Mouse (Mus musculus) embryonic fibroblast, embryonic 13.5 days (primary cell): ENCODE data around the gene Atp6v0e. TPM values are rescaled to one million over a fixed set of nuclear protein-coding genes. Genes with fewer than 3 reads are reported as not detected.
A peak's percentile ranks its signal among the peaks of the same experiment; 100 is the strongest.

Experiments
- H3K27ac ChIP-seq: 2 replicates; pipeline ENCODE4 v1.5.1; 2012; ENCODE audit warnings: low read length, control low read depth, inconsistent platforms; ENCODE audit not compliant: insufficient read depth
- H3K4me1 ChIP-seq: 2 replicates; pipeline ENCODE4 v1.6.1; 2011; ENCODE audit warnings: low read length; ENCODE audit not compliant: control insufficient read depth, insufficient read depth
- H3K4me3 ChIP-seq: 2 replicates; pipeline ENCODE4 v1.5.1; 2011; ENCODE audit warnings: mild to moderate bottlenecking, control low read depth, low read length; ENCODE audit not compliant: insufficient read depth
- CTCF ChIP-seq: IDR thresholded peaks from 2 replicates; pipeline ENCODE4 v1.5.1; 2011; ENCODE audit warnings: mild to moderate bottlenecking, control low read depth, low read length, moderate library complexity, borderline replicate concordance; ENCODE audit not compliant: insufficient read depth
- POLR2A ChIP-seq: IDR thresholded peaks from 2 replicates; pipeline ENCODE4 v1.6.1; 2011; ENCODE audit warnings: low read depth, mild to moderate bottlenecking, control low read depth, low read length, moderate library complexity
- polyA plus RNA-seq: library from polyadenylated mRNA; stranded (reverse); fragments of >200 nt; gene quantifications from 2 replicates; pipeline ENCODE4 v1.2.4, GENCODE M21; 2011; ENCODE audit warnings: low read depth; ENCODE audit not compliant: missing spikeins, insufficient read length

Gene Atp6v0e
- polyA plus RNA-seq, 1 experiment, result 174 TPM

GRCm38 (mm10) chr17:26695193-26695592, 32.2 kb downstream of the Atp6v0e start:
- Histone ChIP-seq H3K27ac (no peak overlapping the region), H3K4me1 (no peaks in the 10 kb centered on the region; the same call in 1 of the 2 replicates), H3K4me3 (no peak overlapping the region)
- no peak for TF ChIP-seq POLR2A
- no peak for TF ChIP-seq CTCF

GRCm38 (mm10) chr17:26698846-26699245, 35.8 kb downstream of the Atp6v0e start:
- Histone ChIP-seq H3K4me1 (no peaks in the 10 kb centered on the region; the same call in 1 of the 2 replicates), H3K4me3 (no peak overlapping the region), H3K27ac (no peak overlapping the region)
- TF ChIP-seq CTCF (peak; percentile 47; the same call in 1 of the 2 replicates), POLR2A (no peak)

DNA sequence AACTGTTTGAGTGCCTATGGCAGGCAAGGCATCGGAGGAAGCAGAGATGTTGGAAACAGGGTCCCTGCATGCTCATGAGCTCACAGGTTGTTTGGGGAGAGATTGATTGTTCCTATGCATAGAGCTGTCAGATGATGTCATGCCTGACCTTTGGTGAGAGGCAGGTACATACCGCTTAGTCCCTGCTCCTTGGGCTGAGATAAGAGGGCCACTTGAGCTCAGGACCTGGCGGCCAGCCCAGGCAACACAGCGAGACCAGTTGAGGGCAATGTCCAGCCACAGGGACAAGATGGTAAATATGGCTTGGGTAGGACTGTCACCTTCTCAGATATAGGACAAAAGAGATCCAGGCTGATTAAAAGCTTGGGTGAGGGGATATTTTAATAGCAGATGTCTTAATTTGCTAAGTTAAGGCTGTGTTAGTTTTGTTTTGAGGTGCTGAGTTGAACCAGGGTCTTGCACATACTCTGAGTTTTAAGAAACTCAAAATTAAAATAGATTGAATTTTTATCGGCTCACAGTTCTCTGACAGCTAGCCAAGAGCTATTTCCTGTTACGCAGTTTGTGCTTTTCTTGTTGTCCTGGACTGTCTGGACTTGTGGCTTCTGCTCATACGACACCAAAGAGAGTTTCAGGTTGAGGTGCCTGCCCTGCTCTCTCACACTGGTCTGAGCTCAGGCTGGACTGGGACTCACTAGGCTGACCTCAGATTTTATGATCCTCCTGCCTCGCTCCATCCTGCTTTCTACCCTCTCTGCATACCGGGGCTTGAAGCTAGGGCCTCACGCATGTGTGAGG, 37.0 kb downstream of the Atp6v0e start:
- Histone ChIP-seq H3K4me3 (no peak overlapping the region), H3K4me1 (no peaks in the 10 kb centered on the region), H3K27ac (no peak overlapping the region)
- TF ChIP-seq CTCF, result no peak
- TF ChIP-seq POLR2A, result no peak

GRCm38 (mm10) chr17:26701565-26701964, 38.5 kb downstream of the Atp6v0e start:
- Histone ChIP-seq H3K27ac (no peak overlapping the region), H3K4me3 (no peak overlapping the region), H3K4me1 (no peaks in the 10 kb centered on the region)
- no peak for TF ChIP-seq CTCF
- no peak for TF ChIP-seq POLR2A

- H3K4me3 ChIP-seq, result no peak overlapping the region
Measured at GRCm38 (mm10) chr17:26702621-26703020, 39.6 kb downstream of the Atp6v0e start.

GRCm38 (mm10) chr17:26703671-26704070, 40.6 kb downstream of the Atp6v0e start:
- no peak for TF ChIP-seq CTCF
- no peak for TF ChIP-seq POLR2A
- H3K27ac ChIP-seq, result no peak overlapping the region
- no peak overlapping the region for H3K4me3 ChIP-seq
- no peaks in the 10 kb centered on the region for H3K4me1 ChIP-seq

More at GRCm38 (mm10) chr17:26702621-26703020, 39.6 kb downstream of the Atp6v0e start:
- Histone ChIP-seq H3K4me1 (no peaks in the 10 kb centered on the region), H3K27ac (no peak overlapping the region)
- no peak for TF ChIP-seq CTCF
- no peak for TF ChIP-seq POLR2A

DNA sequence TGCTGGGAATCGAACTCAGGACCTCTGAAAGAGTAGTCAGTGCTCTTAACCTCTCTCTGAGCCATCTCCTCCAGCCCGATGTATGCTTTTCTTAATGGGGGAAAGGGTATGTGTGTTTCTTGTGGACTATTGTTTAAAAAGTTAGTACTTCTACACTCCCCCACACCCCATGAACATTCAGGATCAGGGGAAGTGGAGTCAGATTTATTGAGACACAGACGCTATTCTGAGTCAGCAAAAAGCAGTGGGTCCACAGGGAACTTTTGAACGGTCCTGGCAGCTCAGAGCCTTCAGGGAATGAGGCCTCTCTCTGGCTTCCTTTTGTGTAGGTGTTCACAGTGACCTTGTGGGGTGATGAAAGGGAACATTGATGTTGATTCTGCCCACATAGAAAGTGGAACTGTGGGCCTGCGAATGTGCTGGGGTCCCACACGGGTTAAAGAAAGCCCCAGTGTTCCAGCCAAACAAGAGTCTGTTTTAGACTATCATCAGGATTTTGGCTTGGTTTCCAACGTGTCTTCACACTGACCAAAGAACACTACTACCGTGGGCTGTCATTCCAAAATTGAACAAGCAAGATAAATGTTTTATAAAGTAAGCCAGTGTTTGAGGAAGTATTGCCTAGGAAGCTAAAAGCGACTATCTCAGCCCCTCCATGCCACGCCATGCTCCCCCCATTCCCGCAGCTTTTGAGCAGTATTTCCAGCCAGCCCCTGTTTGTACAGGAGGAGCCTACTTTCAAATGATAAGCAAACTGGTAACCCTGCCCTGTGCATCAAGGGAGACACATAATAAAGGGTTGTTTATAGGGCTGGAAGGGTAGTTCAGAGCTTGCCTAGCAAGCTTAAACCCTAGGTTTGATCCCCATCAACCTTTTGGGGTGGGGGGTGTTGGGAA, 42.7 kb downstream of the Atp6v0e start:
- TF ChIP-seq CTCF, result no peak
- TF ChIP-seq POLR2A, result no peak
- Histone ChIP-seq H3K27ac (no peak overlapping the region), H3K4me1 (no peaks in the 10 kb centered on the region), H3K4me3 (no peak overlapping the region)

GRCm38 (mm10) chr17:26707066-26707465, 44.0 kb downstream of the Atp6v0e start:
- H3K27ac ChIP-seq, result no peak overlapping the region
- TF ChIP-seq POLR2A (no peak), CTCF (no peak)
- H3K4me3 ChIP-seq, result no peak overlapping the region
- H3K4me1 ChIP-seq, result no peaks in the 10 kb centered on the region

DNA sequence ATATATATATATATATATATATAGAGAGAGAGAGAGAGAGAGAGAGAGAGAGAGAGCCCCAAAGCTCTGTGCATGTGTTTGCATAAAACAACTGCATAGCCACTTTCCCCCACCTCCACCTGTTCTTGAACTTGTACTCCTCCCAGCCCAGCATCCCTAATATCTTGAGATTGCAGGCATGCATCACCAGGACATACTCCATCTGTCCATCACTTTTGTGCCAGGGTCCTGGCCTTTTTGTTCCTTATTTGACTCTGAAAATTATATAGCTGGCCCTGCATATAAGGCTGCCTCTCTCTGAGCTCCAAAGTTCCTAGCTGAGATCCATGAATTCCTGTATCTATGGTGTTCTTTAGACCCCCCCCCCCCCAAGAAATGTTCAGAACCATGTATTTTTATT, 45.5 kb downstream of the Atp6v0e start:
- Histone ChIP-seq H3K27ac (no peak overlapping the region), H3K4me3 (no peak overlapping the region), H3K4me1 (no peaks in the 10 kb centered on the region)
- TF ChIP-seq CTCF (no peak), POLR2A (no peak)

GRCm38 (mm10) chr17:26708993-26709590, 46.1 kb downstream of the Atp6v0e start:
- Histone ChIP-seq H3K27ac (no peak overlapping the region), H3K4me3 (no peak overlapping the region), H3K4me1 (no peaks in the 10 kb centered on the region)
- no peak for TF ChIP-seq POLR2A
- TF ChIP-seq CTCF, result no peak
